Mouse (Mus musculus): ENCODE measurements at regions not wholly inside any gene's neighbourhood (a gene's known extent, or its start where the extent isn't known, plus 50 kb on each side); places are given as distances from the start of the nearest gene placed in this dataset.

- H3K4me3 ChIP-seq (replicated peaks) = no peak overlapping the region
- no peaks in the 10 kb centered on the region for H3K4me1 ChIP-seq
- WGBS = 82% methylated on average over 4 of the region's 4 CpGs
- no peak for ATAC-seq (ENCODE audit: low FRiP score)
- no peak overlapping the region for H3K9ac ChIP-seq
- no peak overlapping the region for H3K27ac ChIP-seq
- H3K9me3 ChIP-seq = no peaks in the 10 kb centered on the region
- H3K27me3 ChIP-seq = no peaks in the 10 kb centered on the region
- H3K36me3 ChIP-seq (replicated peaks) = no peaks in the 10 kb centered on the region
- H3K4me2 ChIP-seq = no peak overlapping the region
These were observed 157.2 kb downstream of the P2ry1 start for GRCm38 (mm10) chr3:61159811-61160210.

GRCm38 (mm10) chr3:61161384-61161783 lies 158.8 kb downstream of the P2ry1 start:
- H3K9me3 ChIP-seq = no peaks in the 10 kb centered on the region
- no peaks in the 10 kb centered on the region for H3K27me3 ChIP-seq
- no peak overlapping the region for H3K9ac ChIP-seq
- H3K4me3 ChIP-seq (replicated peaks) = no peak overlapping the region
- no peaks in the 10 kb centered on the region for H3K4me1 ChIP-seq
- no peaks in the 10 kb centered on the region for H3K36me3 ChIP-seq (replicated peaks)
- no peak overlapping the region for H3K27ac ChIP-seq
- no peak for ATAC-seq (ENCODE audit: low FRiP score)
- H3K4me2 ChIP-seq = no peak overlapping the region

- Histone ChIP-seq H3K4me1 (no peaks in the 10 kb centered on the region), H3K27me3 (no peaks in the 10 kb centered on the region), H3K4me3 (replicated peaks) (no peak overlapping the region), H3K36me3 (replicated peaks) (no peaks in the 10 kb centered on the region), H3K9ac (no peak overlapping the region), H3K9me3 (no peaks in the 10 kb centered on the region), H3K4me2 (no peak overlapping the region), H3K27ac (no peak overlapping the region)
- WGBS = 17% methylated on average over 1 of the region's 1 CpGs
- no peak for ATAC-seq (ENCODE audit: low FRiP score)
These were observed 175.6 kb upstream of the Rap2b start for GRCm38 (mm10) chr3:61185789-61186188.

- H3K4me1 ChIP-seq = no peaks in the 10 kb centered on the region
- H3K9ac ChIP-seq = no peak overlapping the region
- H3K4me3 ChIP-seq (replicated peaks) = no peak overlapping the region
- H3K4me2 ChIP-seq = no peak overlapping the region
- no peaks in the 10 kb centered on the region for H3K9me3 ChIP-seq
- H3K27me3 ChIP-seq = no peaks in the 10 kb centered on the region
- ATAC-seq (ENCODE audit: low FRiP score) = no peak
- H3K27ac ChIP-seq = no peak overlapping the region
- no peaks in the 10 kb centered on the region for H3K36me3 ChIP-seq (replicated peaks)
These were observed 172.8 kb upstream of the Rap2b start for GRCm38 (mm10) chr3:61188662-61189061.

- Histone ChIP-seq H3K4me3 (replicated peaks) (no peak overlapping the region), H3K4me2 (no peak overlapping the region), H3K9ac (no peak overlapping the region), H3K9me3 (no peaks in the 10 kb centered on the region), H3K27ac (no peak overlapping the region), H3K27me3 (no peaks in the 10 kb centered on the region), H3K4me1 (no peaks in the 10 kb centered on the region), H3K36me3 (replicated peaks) (no peaks in the 10 kb centered on the region)
- 56% methylated on average over 4 of the region's 4 CpGs for WGBS
- ATAC-seq (ENCODE audit: low FRiP score) = no peak
These were observed 144.9 kb upstream of the Rap2b start for GRCm38 (mm10) chr3:61216562-61216961.

GRCm38 (mm10) chr3:61224505-61224904 lies 136.9 kb upstream of the Rap2b start:
- no peak overlapping the region for H3K9ac ChIP-seq
- no peak for ATAC-seq (ENCODE audit: low FRiP score)
- no peaks in the 10 kb centered on the region for H3K27me3 ChIP-seq
- H3K36me3 ChIP-seq (replicated peaks) = no peaks in the 10 kb centered on the region
- H3K9me3 ChIP-seq = no peaks in the 10 kb centered on the region
- no peak overlapping the region for H3K27ac ChIP-seq
- H3K4me2 ChIP-seq = no peak overlapping the region
- H3K4me3 ChIP-seq (replicated peaks) = no peak overlapping the region
- H3K4me1 ChIP-seq = no peaks in the 10 kb centered on the region

- H3K9ac ChIP-seq = no peak overlapping the region
- no peak overlapping the region for H3K4me3 ChIP-seq (replicated peaks)
- no peak overlapping the region for H3K27ac ChIP-seq
- no peaks in the 10 kb centered on the region for H3K27me3 ChIP-seq
- H3K4me2 ChIP-seq = no peak overlapping the region
- no peaks in the 10 kb centered on the region for H3K9me3 ChIP-seq
- no peak for ATAC-seq (ENCODE audit: low FRiP score)
- no peaks in the 10 kb centered on the region for H3K36me3 ChIP-seq (replicated peaks)
- no peaks in the 10 kb centered on the region for H3K4me1 ChIP-seq
These were observed 136.4 kb upstream of the Rap2b start for GRCm38 (mm10) chr3:61225054-61225453.

- Histone ChIP-seq H3K9ac (no peak overlapping the region), H3K4me3 (replicated peaks) (no peak overlapping the region), H3K27ac (no peak overlapping the region), H3K9me3 (no peaks in the 10 kb centered on the region), H3K4me2 (no peak overlapping the region), H3K36me3 (replicated peaks) (no peaks in the 10 kb centered on the region), H3K27me3 (no peaks in the 10 kb centered on the region), H3K4me1 (no peaks in the 10 kb centered on the region)
- ATAC-seq (ENCODE audit: low FRiP score) = no peak
- 79% methylated on average over 5 of the region's 5 CpGs for WGBS
These were observed 120.1 kb upstream of the Rap2b start for GRCm38 (mm10) chr3:61241380-61241779.

- ATAC-seq (ENCODE audit: low FRiP score) = 0 out of 2 replicates have a peak, but pooled peaks have one; percentile 58
- no peaks in the 10 kb centered on the region for H3K9me3 ChIP-seq
- no peak overlapping the region for H3K27ac ChIP-seq
- 20% methylated on average over 6 of the region's 6 CpGs for WGBS
- H3K4me3 ChIP-seq (replicated peaks) = no peak overlapping the region
- H3K9ac ChIP-seq = no peak overlapping the region
- H3K36me3 ChIP-seq (replicated peaks) = no peaks in the 10 kb centered on the region
- no peaks in the 10 kb centered on the region for H3K27me3 ChIP-seq
- H3K4me1 ChIP-seq = no peaks in the 10 kb centered on the region
- H3K4me2 ChIP-seq = no peak overlapping the region
These were observed 117.4 kb upstream of the Rap2b start for GRCm38 (mm10) chr3:61243876-61244527.

- Histone ChIP-seq H3K36me3 (replicated peaks) (no peaks in the 10 kb centered on the region), H3K4me3 (replicated peaks) (no peak overlapping the region), H3K27ac (no peak overlapping the region), H3K4me1 (no peaks in the 10 kb centered on the region), H3K9ac (no peak overlapping the region), H3K4me2 (no peak overlapping the region), H3K9me3 (no peaks in the 10 kb centered on the region), H3K27me3 (no peaks in the 10 kb centered on the region)
- 74% methylated on average over 4 of the region's 4 CpGs for WGBS
- ATAC-seq (ENCODE audit: low FRiP score) = no peak
These were observed 115.0 kb upstream of the Rap2b start for GRCm38 (mm10) chr3:61246429-61246828.

GRCm38 (mm10) chr3:61247344-61247743 lies 114.1 kb upstream of the Rap2b start:
- H3K36me3 ChIP-seq (replicated peaks) = no peaks in the 10 kb centered on the region
- H3K27me3 ChIP-seq = no peaks in the 10 kb centered on the region
- no peak overlapping the region for H3K9ac ChIP-seq
- no peak overlapping the region for H3K27ac ChIP-seq
- H3K4me1 ChIP-seq = no peaks in the 10 kb centered on the region
- WGBS = 77% methylated on average over 1 of the region's 1 CpGs
- no peak overlapping the region for H3K4me2 ChIP-seq
- ATAC-seq (ENCODE audit: low FRiP score) = no peak
- no peaks in the 10 kb centered on the region for H3K9me3 ChIP-seq
- no peak overlapping the region for H3K4me3 ChIP-seq (replicated peaks)

- no peak for ATAC-seq (ENCODE audit: low FRiP score)
- no peaks in the 10 kb centered on the region for H3K27me3 ChIP-seq
- H3K27ac ChIP-seq = no peak overlapping the region
- WGBS = 60% methylated on average over 4 of the region's 4 CpGs
- no peak overlapping the region for H3K9ac ChIP-seq
- no peaks in the 10 kb centered on the region for H3K36me3 ChIP-seq (replicated peaks)
- no peaks in the 10 kb centered on the region for H3K4me1 ChIP-seq
- H3K9me3 ChIP-seq = no peaks in the 10 kb centered on the region
- H3K4me3 ChIP-seq (replicated peaks) = no peak overlapping the region
- H3K4me2 ChIP-seq = no peak overlapping the region
These were observed 106.2 kb upstream of the Rap2b start for GRCm38 (mm10) chr3:61255232-61255631.

- Histone ChIP-seq H3K4me2 (no peak overlapping the region), H3K27ac (no peak overlapping the region), H3K9me3 (no peaks in the 10 kb centered on the region), H3K9ac (no peak overlapping the region), H3K4me3 (replicated peaks) (no peak overlapping the region), H3K4me1 (no peaks in the 10 kb centered on the region), H3K27me3 (no peaks in the 10 kb centered on the region), H3K36me3 (replicated peaks) (no peaks in the 10 kb centered on the region)
- ATAC-seq (ENCODE audit: low FRiP score) = no peak
- 70% methylated on average over 2 of the region's 2 CpGs for WGBS
These were observed 105.8 kb upstream of the Rap2b start for GRCm38 (mm10) chr3:61255643-61256042.

Data from forebrain, embryonic 12.5 days (tissue).